Mouse (Mus musculus) MEL (cell line): ENCODE measurements around the gene Uba1.

Source experiments
- NRF1 ChIP-seq: IDR thresholded peaks from 2 replicates; pipeline ENCODE4 v1.6.1; 2014; ENCODE audit warnings: low read depth, mild to moderate bottlenecking, inconsistent platforms, low read length, improper control_type of control experiment, moderate library complexity; ENCODE audit not compliant: poor library complexity, insufficient read depth, severe bottlenecking
- POLR2A ChIP-seq, 2 experiments: IDR thresholded peaks; 2 replicates each; pipeline ENCODE4 v1.6.1; 2011 to 2012; ENCODE audit warnings: low read length in 2 of 2, mild to moderate bottlenecking in 2 of 2, control low read depth in 1 of 2, improper control_type of control experiment in 1 of 2, low read depth in 1 of 2, moderate library complexity in 1 of 2; ENCODE audit not compliant: control insufficient read depth in 1 of 2, insufficient read depth in 1 of 2, poor library complexity in 1 of 2

- TF ChIP-seq NRF1 (no peak), POLR2A (IDR thresholded peaks at IDR 0.05; ENCODE audit: control insufficient read depth in 1 of 2, insufficient read depth in 1 of 2, low read depth in 1 of 2, low read length in 2 of 2, poor library complexity in 1 of 2) (no peak)
Observed at GRCm38 (mm10) chrX:20705083-20705402, 46.9 kb downstream of the Uba1 start.
